Mouse (Mus musculus): Measurements from ENCODE around the gene Efcab9. TPM values are rescaled to one million over a fixed set of nuclear protein-coding genes. Genes with fewer than 3 reads are reported as not detected.

The Efcab9 gene
- total and polyA plus RNA-seq, 2 experiments, result not detected

DNA sequence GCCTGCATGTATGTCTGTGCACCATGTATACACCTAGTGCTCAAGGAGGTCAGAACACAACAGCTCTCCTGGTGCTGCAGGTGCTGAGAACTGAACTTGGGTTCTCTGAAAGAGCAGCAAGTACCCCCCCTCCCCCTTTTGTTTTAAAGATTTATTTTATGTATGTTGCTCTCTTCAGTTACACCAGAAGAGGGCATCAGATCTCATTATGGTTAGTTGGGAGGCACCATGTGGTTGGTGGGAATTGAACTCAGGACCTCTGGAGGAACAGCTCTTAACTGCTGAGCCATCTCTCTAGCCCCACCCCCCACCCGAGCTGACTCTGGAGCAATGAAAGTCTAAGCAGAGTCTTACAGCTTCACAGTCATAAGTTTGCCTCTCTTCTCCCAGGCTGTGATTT, 21.0 kb downstream of the Efcab9 start:
- Histone ChIP-seq H3K36me3 (ENCODE audit: control insufficient read depth, insufficient read depth, low read length) (no peaks in the 10 kb centered on the region), H3K27ac (replicated peaks; ENCODE audit: insufficient read depth, low read depth, low read length) (no peak overlapping the region), H3K4me1 (ENCODE audit: control insufficient read depth, insufficient read depth, low read length) (no peaks in the 10 kb centered on the region), H3K27me3 (ENCODE audit: control insufficient read depth, insufficient read depth, low read length) (no peaks in the 10 kb centered on the region), H3K79me2 (ENCODE audit: control insufficient read depth, insufficient read depth, low read length) (no peaks in the 10 kb centered on the region), H3K9ac (ENCODE audit: low read depth, low read length) (no peak overlapping the region), H3K4me3 (ENCODE audit: insufficient read depth, low read depth, low read length) (no peak overlapping the region)
- WGBS, result 85% methylated on average over 1 of the region's 1 CpGs
- DNase-seq (ENCODE audit: extremely low read depth, low read depth, low spot score), result no peak
- no peak for TF ChIP-seq POLR2A (IDR thresholded peaks at IDR 0.05; ENCODE audit: extremely low read depth, insufficient read depth, low read length)
- no peak for TF ChIP-seq CTCF (IDR thresholded peaks at IDR 0.05; ENCODE audit: low read depth, low read length)

- H3K79me2 ChIP-seq (ENCODE audit: control insufficient read depth, insufficient read depth, low read length), result no peaks in the 10 kb centered on the region
- 33% methylated on average over 7 of the region's 7 CpGs for WGBS
- TF ChIP-seq POLR2A (IDR thresholded peaks at IDR 0.05; ENCODE audit: extremely low read depth, insufficient read depth, low read length), result no peak
- no peak for TF ChIP-seq CTCF (IDR thresholded peaks at IDR 0.05; ENCODE audit: low read depth, low read length)
- H3K4me1 ChIP-seq (ENCODE audit: control insufficient read depth, insufficient read depth, low read length), result 0 out of 2 replicates have a peak, but pooled peaks cover 2% of the 10 kb centered on the region
- no peak overlapping the region for H3K27ac ChIP-seq (replicated peaks; ENCODE audit: insufficient read depth, low read depth, low read length)
- H3K27me3 ChIP-seq (ENCODE audit: control insufficient read depth, insufficient read depth, low read length), result no peaks in the 10 kb centered on the region
- H3K4me3 ChIP-seq (ENCODE audit: insufficient read depth, low read depth, low read length), result no peak overlapping the region
- DNase-seq (ENCODE audit: extremely low read depth, low read depth, low spot score), result peak; percentile 66
- no peak overlapping the region for H3K9ac ChIP-seq (ENCODE audit: low read depth, low read length)
- H3K36me3 ChIP-seq (ENCODE audit: control insufficient read depth, insufficient read depth, low read length), result no peaks in the 10 kb centered on the region
Observed at GRCm38 (mm10) chr11:32505091-32505739, 26.7 kb downstream of the Efcab9 start.

- Histone ChIP-seq H3K36me3 (ENCODE audit: control insufficient read depth, insufficient read depth, low read length) (no peaks in the 10 kb centered on the region), H3K4me3 (ENCODE audit: insufficient read depth, low read depth, low read length) (no peak overlapping the region), H3K9ac (ENCODE audit: low read depth, low read length) (no peak overlapping the region), H3K79me2 (ENCODE audit: control insufficient read depth, insufficient read depth, low read length) (no peaks in the 10 kb centered on the region), H3K4me1 (ENCODE audit: control insufficient read depth, insufficient read depth, low read length) (0 out of 2 replicates have a peak, but pooled peaks cover 2% of the 10 kb centered on the region), H3K27me3 (ENCODE audit: control insufficient read depth, insufficient read depth, low read length) (no peaks in the 10 kb centered on the region), H3K27ac (replicated peaks; ENCODE audit: insufficient read depth, low read depth, low read length) (no peak overlapping the region)
- 95% methylated on average over 2 of the region's 2 CpGs for WGBS
- no peak for DNase-seq (ENCODE audit: extremely low read depth, low read depth, low spot score)
- TF ChIP-seq POLR2A (IDR thresholded peaks at IDR 0.05; ENCODE audit: extremely low read depth, insufficient read depth, low read length) (no peak), CTCF (IDR thresholded peaks at IDR 0.05; ENCODE audit: low read depth, low read length) (no peak)
Observed at GRCm38 (mm10) chr11:32503711-32504110, 28.2 kb downstream of the Efcab9 start.

GRCm38 (mm10) chr11:32499931-32500330, 31.9 kb downstream of the Efcab9 start:
- no peaks in the 10 kb centered on the region for H3K4me1 ChIP-seq (ENCODE audit: control insufficient read depth, insufficient read depth, low read length)
- H3K27ac ChIP-seq (replicated peaks; ENCODE audit: insufficient read depth, low read depth, low read length), result no peak overlapping the region
- 96% methylated on average over 4 of the region's 4 CpGs for WGBS
- no peak for TF ChIP-seq POLR2A (IDR thresholded peaks at IDR 0.05; ENCODE audit: extremely low read depth, insufficient read depth, low read length)
- TF ChIP-seq CTCF (IDR thresholded peaks at IDR 0.05; ENCODE audit: low read depth, low read length), result no peak
- no peaks in the 10 kb centered on the region for H3K27me3 ChIP-seq (ENCODE audit: control insufficient read depth, insufficient read depth, low read length)
- H3K79me2 ChIP-seq (ENCODE audit: control insufficient read depth, insufficient read depth, low read length), result no peaks in the 10 kb centered on the region
- no peaks in the 10 kb centered on the region for H3K36me3 ChIP-seq (ENCODE audit: control insufficient read depth, insufficient read depth, low read length)
- no peak overlapping the region for H3K4me3 ChIP-seq (ENCODE audit: insufficient read depth, low read depth, low read length)
- DNase-seq (ENCODE audit: extremely low read depth, low read depth, low spot score), result no peak
- no peak overlapping the region for H3K9ac ChIP-seq (ENCODE audit: low read depth, low read length)

DNA sequence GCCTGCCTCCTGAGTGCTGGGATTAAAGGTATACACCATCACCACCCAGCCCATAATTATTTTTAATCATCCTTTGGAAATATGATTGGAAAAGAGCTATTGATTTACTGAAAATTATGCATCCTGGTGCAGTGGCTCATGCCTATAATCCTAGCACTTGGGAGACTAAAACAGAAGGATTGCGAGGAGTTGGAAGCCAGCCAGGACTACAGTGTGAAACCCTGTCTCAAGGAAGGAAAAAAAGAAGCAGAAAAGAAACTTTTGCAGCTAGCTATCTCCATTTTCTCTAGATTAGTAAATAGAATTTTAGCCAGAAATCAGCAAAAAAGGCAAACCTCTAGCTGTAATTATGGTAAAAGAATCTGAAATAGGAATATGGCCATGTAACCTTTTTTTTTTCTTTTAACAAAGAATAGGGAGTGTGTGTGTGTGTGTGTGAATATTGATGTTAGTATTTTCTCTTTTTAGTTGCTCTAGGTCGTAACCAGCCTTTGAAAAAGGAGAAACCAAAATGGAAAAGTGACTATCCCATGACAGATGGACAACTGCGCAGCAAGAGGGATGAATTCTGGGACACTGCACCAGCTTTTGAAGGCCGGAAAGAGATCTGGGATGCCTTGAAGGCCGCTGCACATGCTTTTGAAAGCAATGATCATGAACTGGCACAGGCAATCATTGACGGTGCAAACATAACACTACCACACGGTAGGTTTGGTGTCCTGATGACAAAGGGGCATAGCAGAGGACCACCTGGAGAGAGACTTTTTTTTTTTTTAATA, 32.9 kb downstream of the Efcab9 start:
- Histone ChIP-seq H3K4me3 (ENCODE audit: insufficient read depth, low read depth, low read length) (no peak overlapping the region), H3K27ac (replicated peaks; ENCODE audit: insufficient read depth, low read depth, low read length) (no peak overlapping the region), H3K4me1 (ENCODE audit: control insufficient read depth, insufficient read depth, low read length) (no peaks in the 10 kb centered on the region), H3K79me2 (ENCODE audit: control insufficient read depth, insufficient read depth, low read length) (no peaks in the 10 kb centered on the region), H3K9ac (ENCODE audit: low read depth, low read length) (no peak overlapping the region), H3K27me3 (ENCODE audit: control insufficient read depth, insufficient read depth, low read length) (no peaks in the 10 kb centered on the region), H3K36me3 (ENCODE audit: control insufficient read depth, insufficient read depth, low read length) (no peaks in the 10 kb centered on the region)
- DNase-seq (ENCODE audit: extremely low read depth, low read depth, low spot score), result no peak
- WGBS, result 86% methylated on average over 7 of the region's 7 CpGs
- TF ChIP-seq POLR2A (IDR thresholded peaks at IDR 0.05; ENCODE audit: extremely low read depth, insufficient read depth, low read length) (no peak), CTCF (IDR thresholded peaks at IDR 0.05; ENCODE audit: low read depth, low read length) (no peak)

DNA sequence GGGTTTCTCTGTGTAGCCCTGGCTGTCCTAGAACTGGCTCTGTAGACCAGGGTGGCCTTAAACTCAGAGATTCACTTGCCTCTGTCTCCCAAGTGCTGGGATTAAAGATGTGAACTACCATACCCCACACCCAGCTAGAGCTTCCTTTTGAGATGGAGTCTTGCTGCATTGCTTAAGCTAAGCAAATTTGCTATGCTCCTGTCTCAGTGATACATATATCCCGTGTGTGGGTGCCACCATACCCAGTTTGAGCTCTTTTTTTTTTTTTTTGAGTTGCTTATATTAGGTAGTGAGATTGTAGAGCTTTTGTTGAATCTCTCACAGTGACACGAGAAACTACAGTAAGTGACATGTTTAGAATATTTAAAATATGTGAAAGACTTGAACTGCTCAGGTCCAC, 36.6 kb downstream of the Efcab9 start:
- Histone ChIP-seq H3K79me2 (ENCODE audit: control insufficient read depth, insufficient read depth, low read length) (no peaks in the 10 kb centered on the region), H3K4me1 (ENCODE audit: control insufficient read depth, insufficient read depth, low read length) (peaks cover 2% of the 10 kb centered on the region; the same call in 1 of the 2 replicates), H3K27ac (replicated peaks; ENCODE audit: insufficient read depth, low read depth, low read length) (no peak overlapping the region), H3K9ac (ENCODE audit: low read depth, low read length) (no peak overlapping the region), H3K36me3 (ENCODE audit: control insufficient read depth, insufficient read depth, low read length) (no peaks in the 10 kb centered on the region), H3K27me3 (ENCODE audit: control insufficient read depth, insufficient read depth, low read length) (no peaks in the 10 kb centered on the region), H3K4me3 (ENCODE audit: insufficient read depth, low read depth, low read length) (no peak overlapping the region)
- DNase-seq (ENCODE audit: extremely low read depth, low read depth, low spot score), result no peak
- WGBS, result 85% methylated on average over 2 of the region's 2 CpGs
- TF ChIP-seq CTCF (IDR thresholded peaks at IDR 0.05; ENCODE audit: low read depth, low read length) (no peak), POLR2A (IDR thresholded peaks at IDR 0.05; ENCODE audit: extremely low read depth, insufficient read depth, low read length) (no peak)

Measured in liver, adult 2 months (tissue).